Mouse (Mus musculus): ENCODE data around the gene Zc3h7b.
A peak's percentile ranks its signal among the peaks of the same experiment; 100 is the strongest.

GRCm38 (mm10) chr15:81796228-81796627 is 51.4 kb downstream of the Zc3h7b start:
- TF ChIP-seq CTCF (IDR thresholded peaks at IDR 0.05; ENCODE audit: low read depth) (peak; percentile 75), EP300 (optimal IDR thresholded peaks at IDR 0.05) (no peak)
